Mouse (Mus musculus): Measurements from ENCODE around the gene Gm8660. TPM values are rescaled to one million over a fixed set of nuclear protein-coding genes. Genes with fewer than 3 reads are reported as not detected.
"Not testable (repeated sequence)": the region's sequence is repeated elsewhere in the genome, so short reads cannot be mapped to it uniquely, and the experiment has no call there.

Gene Gm8660
- polyA plus RNA-seq (2014; fragmentation: Nextera tagmentation; extraction: Ambion mirVana) = not detected in 2 replicates

- not testable (repeated sequence) for H3K4me1 ChIP-seq (ENCODE audit: control insufficient read depth, insufficient read depth, low read length); H3K9ac ChIP-seq (ENCODE audit: low read length); H3K36me3 ChIP-seq (ENCODE audit: control insufficient read depth, insufficient read depth, low read length); H3K27ac ChIP-seq (ENCODE audit: low read depth, low read length); H3K9me3 ChIP-seq (replicated peaks; ENCODE audit: control insufficient read depth, low read length); H3K4me2 ChIP-seq (ENCODE audit: low read length); DNase-seq (ENCODE audit: low spot score); H3K4me3 ChIP-seq (ENCODE audit: low read depth, low read length); H3K27me3 ChIP-seq (replicated peaks; ENCODE audit: control insufficient read depth, insufficient read depth, low read length); ATAC-seq
- no CpG with 5 or more reads among the region's 1 CpGs for whole genome bisulfite sequencing
Measured at GRCm38 (mm10) chr7:22370939-22371338, at the start of gene Gm8660. Gm8660 (minus strand) TSS chr7:22371039.

GRCm38 (mm10) chr7:22413283-22413682, 42.4 kb upstream of the Gm8660 start, which contains the start of gene Vmn1r148:
Vmn1r148 (plus strand) TSS chr7:22413583.
- WGBS = no CpG with 5 or more reads among the region's 3 CpGs
- not testable (repeated sequence) for H3K36me3 ChIP-seq (ENCODE audit: control insufficient read depth, insufficient read depth, low read length); H3K4me1 ChIP-seq (ENCODE audit: control insufficient read depth, insufficient read depth, low read length); H3K4me3 ChIP-seq (ENCODE audit: low read depth, low read length); H3K4me2 ChIP-seq (ENCODE audit: low read length); H3K9ac ChIP-seq (ENCODE audit: low read length); H3K27me3 ChIP-seq (replicated peaks; ENCODE audit: control insufficient read depth, insufficient read depth, low read length); H3K27ac ChIP-seq (ENCODE audit: low read depth, low read length); H3K9me3 ChIP-seq (replicated peaks; ENCODE audit: control insufficient read depth, low read length); ATAC-seq; DNase-seq (ENCODE audit: low spot score)

GRCm38 (mm10) chr7:22329617-22330016, 41.2 kb downstream of the Gm8660 start, which contains the start of gene Gm4187:
Gm4187 (minus strand) TSS chr7:22329717.
- H3K9me3 ChIP-seq (replicated peaks; ENCODE audit: control insufficient read depth, low read length); H3K36me3 ChIP-seq (ENCODE audit: control insufficient read depth, insufficient read depth, low read length); H3K9ac ChIP-seq (ENCODE audit: low read length); H3K4me1 ChIP-seq (ENCODE audit: control insufficient read depth, insufficient read depth, low read length); DNase-seq (ENCODE audit: low spot score); H3K4me3 ChIP-seq (ENCODE audit: low read depth, low read length); ATAC-seq; H3K4me2 ChIP-seq (ENCODE audit: low read length); H3K27ac ChIP-seq (ENCODE audit: low read depth, low read length); H3K27me3 ChIP-seq (replicated peaks; ENCODE audit: control insufficient read depth, insufficient read depth, low read length): not testable (repeated sequence)
- WGBS = no CpG with 5 or more reads among the region's 2 CpGs

Other genes with a start within 250 kb of the Gm8660 start
- gene Gm10666, start 236.3 kb downstream of the Gm8660 start, polyA plus RNA-seq (2014; fragmentation: Nextera tagmentation; extraction: Ambion mirVana) = not detected in 2 replicates
- not detected in 2 replicates for gene Vmn1r142, start 207.0 kb downstream of the Gm8660 start, polyA plus RNA-seq (2014; fragmentation: Nextera tagmentation; extraction: Ambion mirVana)
- not detected in 2 replicates for gene Vmn1r143, start 181.7 kb downstream of the Gm8660 start, polyA plus RNA-seq (2014; fragmentation: Nextera tagmentation; extraction: Ambion mirVana)
- not detected in 2 replicates for gene Gm8653, start 169.8 kb downstream of the Gm8660 start, polyA plus RNA-seq (2014; fragmentation: Nextera tagmentation; extraction: Ambion mirVana)
- gene Gm8453, start 141.6 kb downstream of the Gm8660 start, polyA plus RNA-seq (2014; fragmentation: Nextera tagmentation; extraction: Ambion mirVana) = not detected in 2 replicates
- not detected in 2 replicates for gene Gm4187, start 41.3 kb downstream of the Gm8660 start, polyA plus RNA-seq (2014; fragmentation: Nextera tagmentation; extraction: Ambion mirVana)
- gene Vmn1r148, start 42.5 kb upstream of the Gm8660 start, polyA plus RNA-seq (2014; fragmentation: Nextera tagmentation; extraction: Ambion mirVana) = not detected in 2 replicates
- not detected in 2 replicates for gene Vmn1r149, start 67.2 kb upstream of the Gm8660 start, polyA plus RNA-seq (2014; fragmentation: Nextera tagmentation; extraction: Ambion mirVana)
- gene Gm10665, start 93.0 kb upstream of the Gm8660 start, polyA plus RNA-seq (2014; fragmentation: Nextera tagmentation; extraction: Ambion mirVana) = not detected in 2 replicates
- not detected in 2 replicates for gene Vmn1r151, start 128.6 kb upstream of the Gm8660 start, polyA plus RNA-seq (2014; fragmentation: Nextera tagmentation; extraction: Ambion mirVana)
- gene Vmn1r152, start 151.9 kb upstream of the Gm8660 start, polyA plus RNA-seq (2014; fragmentation: Nextera tagmentation; extraction: Ambion mirVana) = not detected in 2 replicates
- gene Gm8677, start 163.8 kb upstream of the Gm8660 start, polyA plus RNA-seq (2014; fragmentation: Nextera tagmentation; extraction: Ambion mirVana) = not detected in 2 replicates
- gene Gm4201, start 194.3 kb upstream of the Gm8660 start, polyA plus RNA-seq (2014; fragmentation: Nextera tagmentation; extraction: Ambion mirVana) = not detected in 2 replicates
- not detected in 2 replicates for gene Gm4565, start 217.1 kb upstream of the Gm8660 start, polyA plus RNA-seq (2014; fragmentation: Nextera tagmentation; extraction: Ambion mirVana)

Data from forebrain, embryonic 14.5 days (tissue).